ENCODE assay signal across 9 mouse cellular contexts in genomic region chr15:93251553-93252250, GRCm38 (mm10). TPM values are rescaled to one million over a fixed set of nuclear protein-coding genes. Genes with fewer than 3 reads are reported as not detected.
DNase-seq lines count a peak whose midpoint lies in the region; ATAC-seq and TF ChIP-seq lines count a peak whose summit lies in the region.
"Had no signal": no experiment of that assay in that cellular context is flagged by ENCODE, and none has a peak within 500 bp of the region (broad histone marks: within the 10 kb centered on the region; RNA-seq: fewer than 3 reads in every experiment).

No protein-coding gene starts in this region.

- H3K4me3 ChIP-seq in midbrain, embryonic 14.5 days (replicated peaks; ENCODE audit: low read depth, low read length), result no peak overlapping the region
- H3K4me3 ChIP-seq in midbrain, embryonic 15.5 days, result no peak overlapping the region
- H3K4me3 ChIP-seq in heart, embryonic 16.5 days (ENCODE audit: low read length), result no peak overlapping the region
- no peak overlapping the region for H3K4me3 ChIP-seq in lung, postnatal 0 days (ENCODE audit: low read depth, low read length)
- H3K4me3 ChIP-seq: liver, embryonic 13.5 days had no signal

- DNase-seq in cerebellum, postnatal 14 days, result peak; percentile 40 to 53
- DNase-seq in cerebellum, postnatal 36 days, result no peak
- DNase-seq in midbrain, embryonic 14.5 days, result peak; percentile 53
- no peak for DNase-seq in lung, postnatal 0 days (ENCODE audit: low spot score)
- DNase-seq in spleen, postnatal 4 days (ENCODE audit: low spot score in 2 of 2), result no peak
- no peak for DNase-seq in thymus, postnatal 36 days
- DNase-seq: liver, embryonic 13.5 days had no signal

- no peak for TF ChIP-seq CTCF in lung, postnatal 0 days (IDR thresholded peaks at IDR 0.05)

- ATAC-seq in midbrain, embryonic 14.5 days (ENCODE audit: low FRiP score, low TSS enrichment), result no peak
- ATAC-seq in midbrain, embryonic 15.5 days (replicated peaks), result no peak
- ATAC-seq in heart, embryonic 16.5 days (replicated peaks; ENCODE audit: extremely low read depth, insufficient read depth, low FRiP score), result no peak
- peak; percentile 44; the same call in 1 of the 2 replicates for ATAC-seq in lung, postnatal 0 days

- H3K27me3 ChIP-seq in midbrain, embryonic 14.5 days (ENCODE audit: control insufficient read depth, insufficient read depth, low read length), result no peaks in the 10 kb centered on the region
- H3K27me3 ChIP-seq in midbrain, embryonic 15.5 days (replicated peaks), result no peaks in the 10 kb centered on the region
- H3K27me3 ChIP-seq in heart, embryonic 16.5 days (ENCODE audit: control insufficient read depth, insufficient read depth, low read length), result no peaks in the 10 kb centered on the region
- H3K27me3 ChIP-seq in lung, postnatal 0 days (replicated peaks; ENCODE audit: insufficient read depth, low read length), result no peaks in the 10 kb centered on the region
- H3K27me3 ChIP-seq: liver, embryonic 13.5 days had no signal

- 87% methylated on average over 13 of the region's 13 CpGs for WGBS in midbrain, embryonic 14.5 days
- WGBS in midbrain, embryonic 15.5 days, result 80% methylated on average over 13 of the region's 13 CpGs
- WGBS in heart, embryonic 16.5 days, result 59% methylated on average over 13 of the region's 13 CpGs
- WGBS in lung, postnatal 0 days, result 45% methylated on average over 13 of the region's 13 CpGs

- H3K9ac ChIP-seq in midbrain, embryonic 14.5 days (replicated peaks; ENCODE audit: low read length), result no peak overlapping the region
- no peak overlapping the region for H3K9ac ChIP-seq in midbrain, embryonic 15.5 days
- H3K9ac ChIP-seq in heart, embryonic 16.5 days (ENCODE audit: low read length), result no peak overlapping the region
- H3K9ac ChIP-seq in lung, postnatal 0 days (replicated peaks; ENCODE audit: low read depth), result no peak overlapping the region
- H3K9ac ChIP-seq: liver, embryonic 13.5 days had no signal

- no peaks in the 10 kb centered on the region for H3K4me1 ChIP-seq in midbrain, embryonic 14.5 days (ENCODE audit: control insufficient read depth, insufficient read depth, low read length)
- H3K4me1 ChIP-seq in midbrain, embryonic 15.5 days, result no peaks in the 10 kb centered on the region
- no peaks in the 10 kb centered on the region for H3K4me1 ChIP-seq in heart, embryonic 16.5 days (ENCODE audit: control insufficient read depth, insufficient read depth, low read length)
- no peaks in the 10 kb centered on the region for H3K4me1 ChIP-seq in lung, postnatal 0 days (ENCODE audit: insufficient read depth, low read depth, low read length)
- H3K4me1 ChIP-seq: liver, embryonic 13.5 days had no signal

- no peak for TF ChIP-seq EP300 in lung, postnatal 0 days (IDR thresholded peaks at IDR 0.05)

- H3K36me3 ChIP-seq in midbrain, embryonic 14.5 days (ENCODE audit: control insufficient read depth, insufficient read depth, low read length), result peaks cover 30% of the 10 kb centered on the region
- H3K36me3 ChIP-seq in midbrain, embryonic 15.5 days (replicated peaks), result 0 out of 2 replicates have a peak, but pooled peaks cover 9% of the 10 kb centered on the region
- peaks cover 18% of the 10 kb centered on the region for H3K36me3 ChIP-seq in heart, embryonic 16.5 days (ENCODE audit: control insufficient read depth, insufficient read depth)
- peaks cover 14% of the 10 kb centered on the region; the same call in 1 of the 2 replicates for H3K36me3 ChIP-seq in lung, postnatal 0 days (ENCODE audit: insufficient read depth, low read length)

- H3K9me3 ChIP-seq in midbrain, embryonic 14.5 days (ENCODE audit: control insufficient read depth, low read length), result no peaks in the 10 kb centered on the region
- H3K9me3 ChIP-seq in midbrain, embryonic 15.5 days, result no peaks in the 10 kb centered on the region
- H3K9me3 ChIP-seq in heart, embryonic 16.5 days (replicated peaks; ENCODE audit: control insufficient read depth, low read length), result no peaks in the 10 kb centered on the region
- H3K9me3 ChIP-seq in lung, postnatal 0 days (ENCODE audit: low read length), result no peaks in the 10 kb centered on the region
- H3K9me3 ChIP-seq: liver, embryonic 13.5 days had no signal

- no peak overlapping the region for H3K27ac ChIP-seq in midbrain, embryonic 14.5 days (replicated peaks; ENCODE audit: low read depth, low read length)
- H3K27ac ChIP-seq in midbrain, embryonic 15.5 days, result no peak overlapping the region
- H3K27ac ChIP-seq in heart, embryonic 16.5 days (ENCODE audit: low read length), result 0 out of 2 replicates have a peak overlapping the region, but pooled peaks have one; percentile 1
- no peak overlapping the region for H3K27ac ChIP-seq in lung, postnatal 0 days (ENCODE audit: low read length)
- H3K27ac ChIP-seq: liver, embryonic 13.5 days had no signal

- H3K4me2 ChIP-seq in midbrain, embryonic 14.5 days (ENCODE audit: low read length), result no peak overlapping the region
- no peak overlapping the region for H3K4me2 ChIP-seq in midbrain, embryonic 15.5 days
- H3K4me2 ChIP-seq in heart, embryonic 16.5 days (ENCODE audit: low read depth, low read length), result no peak overlapping the region
- H3K4me2 ChIP-seq in lung, postnatal 0 days (replicated peaks; ENCODE audit: low read depth, low read length), result no peak overlapping the region
- H3K4me2 ChIP-seq: liver, embryonic 13.5 days had no signal

RNA-seq across cellular contexts. Expression of gene Gxylt1, which starts 23.3 kb away (rescaled TPM):
- polyA plus RNA-seq in midbrain, embryonic 14.5 days (2014; fragmentation: Nextera tagmentation; extraction: Ambion mirVana), result 5.0 and 7.3 TPM in 2 replicates
- 6.1 and 7.3 TPM in 2 replicates for polyA plus RNA-seq in midbrain, embryonic 15.5 days (2015; fragmentation: Nextera tagmentation; extraction: Ambion mirVana)
- 6.5 and 6.8 TPM in 2 replicates for polyA plus RNA-seq in heart, embryonic 16.5 days (2015; fragmentation: Nextera tagmentation; extraction: Ambion mirVana)
- 6.9 and 7.3 TPM in 2 replicates for polyA plus RNA-seq in lung, postnatal 0 days (2015; fragmentation: Nextera tagmentation; extraction: Ambion mirVana)

Comparison
In these comparisons a context has a peak if more than half of its experiments do, and no peak if none do; other contexts are left out.
1. DNase-seq: peak in cerebellum, postnatal 14 days (2 of 2) and midbrain, embryonic 14.5 days (single experiment); none in cerebellum, postnatal 36 days (0 of 2), lung, postnatal 0 days (single experiment), spleen, postnatal 4 days (0 of 2) and thymus, postnatal 36 days (0 of 2).